Mouse (Mus musculus): ENCODE data around the gene Anapc15.

DNA sequence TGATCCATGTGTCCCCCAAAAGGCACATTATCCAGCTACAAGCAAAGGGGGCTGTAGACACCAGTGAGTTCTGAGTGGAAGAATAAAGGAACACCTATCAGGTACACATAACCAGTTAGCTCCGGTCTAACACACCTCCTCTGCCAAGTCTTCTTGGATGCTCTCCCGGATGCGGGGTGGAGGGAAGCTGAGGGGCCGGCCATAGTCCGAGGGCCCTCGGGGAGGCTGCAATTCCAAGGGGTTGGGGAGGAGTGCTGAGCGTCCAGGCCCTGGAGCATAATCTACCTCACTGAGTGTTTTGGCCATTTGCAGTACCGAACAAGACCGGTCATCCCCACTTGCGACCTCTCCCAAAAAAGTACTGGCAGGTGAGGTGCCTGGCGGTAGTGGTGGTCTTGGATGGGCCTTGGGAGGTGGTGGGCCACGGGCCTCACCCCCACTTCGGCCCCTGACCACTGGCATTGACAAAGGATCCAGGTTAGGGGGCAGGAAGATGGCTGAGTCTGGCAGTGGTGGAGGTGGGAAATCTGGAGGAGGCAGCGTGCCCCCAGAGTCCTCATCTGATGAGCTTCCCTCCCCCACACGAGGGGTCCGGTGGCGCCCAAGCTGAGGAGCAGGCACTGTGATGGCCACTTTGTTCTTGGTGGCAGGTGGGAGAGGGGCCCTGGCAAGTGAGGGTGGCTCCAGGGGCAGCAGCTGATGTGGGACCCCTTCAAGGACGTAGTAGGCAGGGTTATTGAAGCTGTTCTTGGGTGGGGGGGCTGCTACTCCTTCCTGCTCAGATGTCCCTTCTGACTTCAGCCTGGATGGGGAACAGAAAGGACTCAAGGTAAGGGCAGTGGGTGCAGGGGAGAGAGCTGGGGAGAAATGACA lies 39.5 kb upstream of the Anapc15 start:
- no peak for TF ChIP-seq GATA1 (IDR thresholded peaks at IDR 0.05; ENCODE audit: borderline replicate concordance, low read length)
- no peak for TF ChIP-seq FLI1 (IDR thresholded peaks at IDR 0.05; ENCODE audit: low read length)
